Mouse (Mus musculus): ENCODE data around the gene Pramel6. TPM values are rescaled to one million over a fixed set of nuclear protein-coding genes. Genes with fewer than 3 reads are reported as not detected.
"Not testable (repeated sequence)": the region's sequence is repeated elsewhere in the genome, so short reads cannot be mapped to it uniquely, and the experiment has no call there.

Gene Pramel6
- polyA plus RNA-seq, 1 experiment from 2014 or later = not detected

GRCm38 (mm10) chr2:87515457-87516060 is 9.2 kb downstream of the Pramel6 start:
- ATAC-seq (no peak), DNase-seq (ENCODE audit: low spot score) (no peak)
- TF ChIP-seq EP300 (IDR thresholded peaks at IDR 0.05) = no peak
- TF ChIP-seq CTCF (IDR thresholded peaks at IDR 0.05) = no peak
- 65% methylated on average over 7 of the region's 8 CpGs for WGBS
- no peak overlapping the region for H3K27ac ChIP-seq (ENCODE audit: low read length)
- H3K36me3 ChIP-seq (ENCODE audit: insufficient read depth, low read length) = no peaks in the 10 kb centered on the region
- no peak overlapping the region for H3K4me3 ChIP-seq (ENCODE audit: low read depth, low read length)
- H3K9ac ChIP-seq (replicated peaks; ENCODE audit: low read depth) = no peak overlapping the region
- H3K4me2 ChIP-seq (replicated peaks; ENCODE audit: low read depth, low read length) = no peak overlapping the region
- H3K27me3 ChIP-seq (replicated peaks; ENCODE audit: insufficient read depth, low read length) = no peaks in the 10 kb centered on the region
- H3K4me1 ChIP-seq (ENCODE audit: insufficient read depth, low read depth, low read length) = no peaks in the 10 kb centered on the region
- H3K9me3 ChIP-seq (ENCODE audit: low read length) = no peaks in the 10 kb centered on the region

GRCm38 (mm10) chr2:87516581-87516980 is 10.2 kb downstream of the Pramel6 start:
- no peak overlapping the region for H3K4me2 ChIP-seq (replicated peaks; ENCODE audit: low read depth, low read length)
- no peak for DNase-seq (ENCODE audit: low spot score)
- H3K9ac ChIP-seq (replicated peaks; ENCODE audit: low read depth) = no peak overlapping the region
- H3K27ac ChIP-seq (ENCODE audit: low read length) = no peak overlapping the region
- no peaks in the 10 kb centered on the region for H3K27me3 ChIP-seq (replicated peaks; ENCODE audit: insufficient read depth, low read length)
- 75% methylated on average over 3 of the region's 3 CpGs for WGBS
- no peak overlapping the region for H3K4me3 ChIP-seq (ENCODE audit: low read depth, low read length)
- no peaks in the 10 kb centered on the region for H3K9me3 ChIP-seq (ENCODE audit: low read length)
- no peak for ATAC-seq
- no peaks in the 10 kb centered on the region for H3K4me1 ChIP-seq (ENCODE audit: insufficient read depth, low read depth, low read length)
- TF ChIP-seq CTCF (IDR thresholded peaks at IDR 0.05) = no peak
- TF ChIP-seq EP300 (IDR thresholded peaks at IDR 0.05) = no peak
- H3K36me3 ChIP-seq (ENCODE audit: insufficient read depth, low read length) = no peaks in the 10 kb centered on the region

GRCm38 (mm10) chr2:87520651-87521050 is 14.3 kb downstream of the Pramel6 start:
- Histone ChIP-seq H3K9me3 (ENCODE audit: low read length) (no peaks in the 10 kb centered on the region), H3K27me3 (replicated peaks; ENCODE audit: insufficient read depth, low read length) (no peaks in the 10 kb centered on the region), H3K36me3 (ENCODE audit: insufficient read depth, low read length) (no peaks in the 10 kb centered on the region), H3K4me3 (ENCODE audit: low read depth, low read length) (no peak overlapping the region), H3K4me2 (replicated peaks; ENCODE audit: low read depth, low read length) (no peak overlapping the region), H3K4me1 (ENCODE audit: insufficient read depth, low read depth, low read length) (no peaks in the 10 kb centered on the region), H3K27ac (ENCODE audit: low read length) (no peak overlapping the region), H3K9ac (replicated peaks; ENCODE audit: low read depth) (no peak overlapping the region)
- 75% methylated on average over 4 of the region's 4 CpGs for WGBS
- no peak for TF ChIP-seq CTCF (IDR thresholded peaks at IDR 0.05)
- DNase-seq (ENCODE audit: low spot score) (no peak), ATAC-seq (no peak)

- H3K9ac ChIP-seq (replicated peaks; ENCODE audit: low read depth); ATAC-seq; H3K36me3 ChIP-seq (ENCODE audit: insufficient read depth, low read length); H3K4me3 ChIP-seq (ENCODE audit: low read depth, low read length); H3K27me3 ChIP-seq (replicated peaks; ENCODE audit: insufficient read depth, low read length); H3K9me3 ChIP-seq (ENCODE audit: low read length); H3K4me2 ChIP-seq (replicated peaks; ENCODE audit: low read depth, low read length); DNase-seq (ENCODE audit: low spot score); H3K4me1 ChIP-seq (ENCODE audit: insufficient read depth, low read depth, low read length); H3K27ac ChIP-seq (ENCODE audit: low read length): not testable (repeated sequence)
- 27% methylated on average over 38 of the region's 39 CpGs for WGBS
Observed at GRCm38 (mm10) chr2:87525899-87526616, 19.7 kb downstream of the Pramel6 start.

- ATAC-seq (no peak), DNase-seq (ENCODE audit: low spot score) (no peak)
- H3K27me3 ChIP-seq (replicated peaks; ENCODE audit: insufficient read depth, low read length) = no peaks in the 10 kb centered on the region
- H3K9me3 ChIP-seq (ENCODE audit: low read length) = no peaks in the 10 kb centered on the region
- H3K4me3 ChIP-seq (ENCODE audit: low read depth, low read length) = no peak within 1 kb of the TSS
- H3K27ac ChIP-seq (ENCODE audit: low read length) = no peak within 1 kb of the TSS
- H3K36me3 ChIP-seq (ENCODE audit: insufficient read depth, low read length) = no peaks in the 10 kb centered on the region
- no peaks in the 10 kb centered on the region for H3K4me1 ChIP-seq (ENCODE audit: insufficient read depth, low read depth, low read length)
- H3K9ac ChIP-seq (replicated peaks; ENCODE audit: low read depth) = no peak within 1 kb of the TSS
- no peak for TF ChIP-seq CTCF (IDR thresholded peaks at IDR 0.05)
- TF ChIP-seq EP300 (IDR thresholded peaks at IDR 0.05) = no peak
- no peak within 1 kb of the TSS for H3K4me2 ChIP-seq (replicated peaks; ENCODE audit: low read depth, low read length)
Observed at GRCm38 (mm10) chr2:87531496-87531895, 25.1 kb downstream of the Pramel6 start, which contains the start of gene Olfr153. Gene Olfr153 (plus strand): TSS chr2:87531796.

- ATAC-seq (no peak), DNase-seq (ENCODE audit: low spot score) (no peak)
- no peaks in the 10 kb centered on the region for H3K27me3 ChIP-seq (replicated peaks; ENCODE audit: insufficient read depth, low read length)
- WGBS = 61% methylated on average over 2 of the region's 2 CpGs
- H3K4me2 ChIP-seq (replicated peaks; ENCODE audit: low read depth, low read length) = no peak overlapping the region
- no peak for TF ChIP-seq EP300 (IDR thresholded peaks at IDR 0.05)
- no peak for TF ChIP-seq CTCF (IDR thresholded peaks at IDR 0.05)
- H3K4me3 ChIP-seq (ENCODE audit: low read depth, low read length) = no peak overlapping the region
- H3K4me1 ChIP-seq (ENCODE audit: insufficient read depth, low read depth, low read length) = no peaks in the 10 kb centered on the region
- H3K36me3 ChIP-seq (ENCODE audit: insufficient read depth, low read length) = no peaks in the 10 kb centered on the region
- no peaks in the 10 kb centered on the region for H3K9me3 ChIP-seq (ENCODE audit: low read length)
- no peak overlapping the region for H3K9ac ChIP-seq (replicated peaks; ENCODE audit: low read depth)
- no peak overlapping the region for H3K27ac ChIP-seq (ENCODE audit: low read length)
Observed at GRCm38 (mm10) chr2:87534826-87535225, 28.5 kb downstream of the Pramel6 start.
